Mouse (Mus musculus): ENCODE data around the gene Mrps27. TPM values are rescaled to one million over a fixed set of nuclear protein-coding genes. Genes with fewer than 3 reads are reported as not detected.

The Mrps27 gene
- polyA plus RNA-seq, 1 experiment from 2014 or later = 70.3 TPM

DNA sequence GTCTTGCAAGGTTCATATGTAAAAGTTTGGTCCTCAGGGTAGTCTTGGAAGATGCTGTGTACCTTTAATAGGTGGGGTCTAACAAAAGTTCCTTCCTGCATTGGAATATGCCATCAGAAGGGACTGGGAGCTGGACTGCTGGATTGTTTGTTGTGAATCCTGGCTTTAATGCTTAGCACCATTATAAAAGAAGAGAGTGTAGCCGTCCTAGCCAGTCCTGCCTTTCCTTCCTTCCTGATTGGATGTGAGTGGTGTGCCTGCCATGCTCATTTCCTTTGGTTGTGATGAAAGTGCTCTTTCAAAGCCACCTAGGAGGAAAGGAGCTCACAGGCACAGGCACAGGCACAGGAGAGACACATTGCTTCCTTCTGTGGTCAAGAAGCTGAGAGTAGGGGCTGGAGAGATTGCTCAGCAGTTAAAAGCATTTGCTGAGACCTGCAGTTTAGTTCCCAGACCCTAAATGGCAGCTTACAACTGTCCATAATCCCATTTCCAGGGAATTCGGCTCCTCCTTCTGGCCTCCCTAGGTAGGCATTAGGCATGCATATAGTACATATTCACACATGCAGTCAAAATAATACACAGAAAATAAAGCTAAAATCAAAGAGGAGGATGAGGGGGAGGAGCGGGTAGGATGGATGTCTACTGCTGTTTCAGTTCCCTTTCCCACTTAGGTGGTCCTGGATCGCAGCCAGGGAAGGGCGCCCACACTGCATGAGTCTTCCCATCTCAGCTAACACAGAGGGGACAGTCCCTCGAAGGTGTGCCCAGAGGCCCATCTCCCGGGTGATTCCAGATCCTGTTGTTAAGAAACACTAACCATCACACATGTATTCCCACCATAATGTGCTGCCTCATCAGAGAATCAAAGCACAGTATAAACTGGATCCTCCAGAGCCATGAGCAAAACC lies 43.6 kb downstream of the Mrps27 start:
- Histone ChIP-seq H3K27ac (ENCODE audit: low read depth, low read length) (no peak overlapping the region), H3K4me2 (replicated peaks; ENCODE audit: low read depth, low read length) (no peak overlapping the region), H3K4me3 (ENCODE audit: low read length) (no peak overlapping the region), H3K36me3 (ENCODE audit: control insufficient read depth, insufficient read depth, low read length) (no peaks in the 10 kb centered on the region; the same call in 1 of the 2 replicates), H3K27me3 (ENCODE audit: control insufficient read depth, insufficient read depth, low read length) (no peaks in the 10 kb centered on the region), H3K4me1 (ENCODE audit: control insufficient read depth, insufficient read depth, low read length) (no peaks in the 10 kb centered on the region), H3K9me3 (ENCODE audit: control insufficient read depth, low read length) (no peaks in the 10 kb centered on the region), H3K9ac (ENCODE audit: low read depth, low read length) (no peak overlapping the region)
- WGBS = 73% methylated on average over 7 of the region's 7 CpGs
- ATAC-seq (ENCODE audit: low FRiP score, low TSS enrichment) = no peak

DNA sequence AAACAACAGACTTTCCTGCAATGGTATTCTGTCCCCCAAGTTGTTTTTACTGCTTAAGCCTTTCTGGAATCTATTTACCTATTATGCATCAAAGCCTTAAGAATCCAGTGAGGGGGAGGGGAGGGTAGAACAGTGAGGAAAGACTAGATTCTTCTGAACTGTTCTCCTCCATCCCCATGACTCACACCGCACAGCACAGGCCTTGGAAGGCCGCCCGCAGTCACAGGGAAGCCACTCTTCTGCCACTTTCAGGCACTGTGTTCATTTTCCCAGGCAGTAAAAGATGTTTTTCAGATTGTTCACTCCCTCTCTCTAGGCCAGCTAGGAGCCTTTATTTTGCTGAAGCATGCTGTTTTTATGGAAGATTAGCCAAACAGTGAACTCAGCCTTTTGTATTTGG lies 46.8 kb downstream of the Mrps27 start:
- no peaks in the 10 kb centered on the region for H3K9me3 ChIP-seq (ENCODE audit: control insufficient read depth, low read length)
- no peak overlapping the region for H3K4me3 ChIP-seq (ENCODE audit: low read length)
- H3K27me3 ChIP-seq (ENCODE audit: control insufficient read depth, insufficient read depth, low read length) = no peaks in the 10 kb centered on the region
- H3K36me3 ChIP-seq (ENCODE audit: control insufficient read depth, insufficient read depth, low read length) = no peaks in the 10 kb centered on the region; the same call in 1 of the 2 replicates
- 86% methylated on average over 3 of the region's 3 CpGs for WGBS
- no peaks in the 10 kb centered on the region for H3K4me1 ChIP-seq (ENCODE audit: control insufficient read depth, insufficient read depth, low read length)
- no peak overlapping the region for H3K4me2 ChIP-seq (replicated peaks; ENCODE audit: low read depth, low read length)
- no peak overlapping the region for H3K27ac ChIP-seq (ENCODE audit: low read depth, low read length)
- H3K9ac ChIP-seq (ENCODE audit: low read depth, low read length) = no peak overlapping the region
- no peak for ATAC-seq (ENCODE audit: low FRiP score, low TSS enrichment)

DNA sequence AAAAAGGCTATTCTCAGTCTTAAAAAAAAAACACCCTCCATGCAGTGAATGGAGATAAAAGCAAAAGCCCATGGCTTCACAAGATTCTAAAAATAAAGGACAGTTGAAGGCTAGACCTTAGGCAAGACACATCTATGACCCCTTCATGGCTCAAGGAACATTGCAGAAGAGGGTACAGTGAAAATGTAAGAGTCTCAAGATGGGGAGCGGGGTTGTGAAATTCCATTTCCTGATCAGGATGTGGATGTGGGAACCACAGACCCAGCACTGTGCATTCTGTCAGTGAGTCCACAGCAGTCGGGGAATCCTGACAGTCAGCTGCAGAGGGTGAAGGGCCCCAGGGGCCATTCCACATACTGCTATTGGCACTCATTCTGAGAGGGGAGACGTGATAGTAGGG lies 48.5 kb downstream of the Mrps27 start:
- 84% methylated on average over 3 of the region's 3 CpGs for whole genome bisulfite sequencing
- no peak for ATAC-seq (ENCODE audit: low FRiP score, low TSS enrichment)
- Histone ChIP-seq H3K4me2 (replicated peaks; ENCODE audit: low read depth, low read length) (no peak overlapping the region), H3K36me3 (ENCODE audit: control insufficient read depth, insufficient read depth, low read length) (no peaks in the 10 kb centered on the region; the same call in 1 of the 2 replicates), H3K4me1 (ENCODE audit: control insufficient read depth, insufficient read depth, low read length) (no peaks in the 10 kb centered on the region), H3K4me3 (ENCODE audit: low read length) (no peak overlapping the region), H3K9ac (ENCODE audit: low read depth, low read length) (no peak overlapping the region), H3K9me3 (ENCODE audit: control insufficient read depth, low read length) (no peaks in the 10 kb centered on the region), H3K27me3 (ENCODE audit: control insufficient read depth, insufficient read depth, low read length) (no peaks in the 10 kb centered on the region), H3K27ac (ENCODE audit: low read depth, low read length) (no peak overlapping the region)

- 52% methylated on average over 3 of the region's 3 CpGs for WGBS
- 0 out of 2 replicates have a peak, but pooled peaks cover 9% of the 10 kb centered on the region for H3K4me1 ChIP-seq (ENCODE audit: control insufficient read depth, insufficient read depth, low read length)
These were observed 50.1 kb downstream of the Mrps27 start for GRCm38 (mm10) chr13:99394694-99395093.

GRCm38 (mm10) chr13:99395531-99395930 lies 50.9 kb downstream of the Mrps27 start:
- no peak for ATAC-seq (ENCODE audit: low FRiP score, low TSS enrichment)

More at GRCm38 (mm10) chr13:99394694-99395093, 50.1 kb downstream of the Mrps27 start:
- Histone ChIP-seq H3K4me3 (ENCODE audit: low read length) (no peak overlapping the region), H3K27ac (ENCODE audit: low read depth, low read length) (no peak overlapping the region), H3K4me2 (replicated peaks; ENCODE audit: low read depth, low read length) (no peak overlapping the region), H3K27me3 (ENCODE audit: control insufficient read depth, insufficient read depth, low read length) (no peaks in the 10 kb centered on the region), H3K9me3 (ENCODE audit: control insufficient read depth, low read length) (no peaks in the 10 kb centered on the region), H3K36me3 (ENCODE audit: control insufficient read depth, insufficient read depth, low read length) (no peaks in the 10 kb centered on the region; the same call in 1 of the 2 replicates), H3K9ac (ENCODE audit: low read depth, low read length) (no peak overlapping the region)
- ATAC-seq (ENCODE audit: low FRiP score, low TSS enrichment) = no peak

DNA sequence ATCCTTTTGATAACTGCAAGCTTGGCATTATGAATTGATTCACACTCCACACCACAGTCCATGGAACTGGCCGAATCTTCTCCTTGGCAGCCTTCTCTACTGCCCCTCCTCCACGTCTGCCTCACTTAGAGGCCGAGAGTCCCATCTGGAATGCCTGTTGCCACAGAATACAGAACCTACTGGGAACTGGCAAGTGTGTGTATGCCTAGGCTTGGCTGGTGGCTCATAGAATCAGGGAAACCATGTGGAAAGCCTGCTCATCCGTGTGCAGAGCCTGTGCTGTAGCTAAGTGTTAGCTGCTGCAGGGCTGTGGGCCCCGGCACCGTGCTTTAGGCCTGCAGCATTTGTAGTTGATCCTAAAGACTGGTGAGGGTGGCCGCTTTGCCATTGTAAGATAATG lies 52.6 kb downstream of the Mrps27 start:
- H3K4me3 ChIP-seq (ENCODE audit: low read length) = no peak overlapping the region
- H3K36me3 ChIP-seq (ENCODE audit: control insufficient read depth, insufficient read depth, low read length) = peaks cover 14% of the 10 kb centered on the region; the same call in 1 of the 2 replicates
- H3K9ac ChIP-seq (ENCODE audit: low read depth, low read length) = no peak overlapping the region
- 71% methylated on average over 7 of the region's 7 CpGs for WGBS
- 0 out of 2 replicates have a peak, but pooled peaks cover 9% of the 10 kb centered on the region for H3K4me1 ChIP-seq (ENCODE audit: control insufficient read depth, insufficient read depth, low read length)
- ATAC-seq (ENCODE audit: low FRiP score, low TSS enrichment) = no peak
- H3K27me3 ChIP-seq (ENCODE audit: control insufficient read depth, insufficient read depth, low read length) = no peaks in the 10 kb centered on the region
- H3K4me2 ChIP-seq (replicated peaks; ENCODE audit: low read depth, low read length) = no peak overlapping the region
- no peak overlapping the region for H3K27ac ChIP-seq (ENCODE audit: low read depth, low read length)
- H3K9me3 ChIP-seq (ENCODE audit: control insufficient read depth, low read length) = no peaks in the 10 kb centered on the region

More at GRCm38 (mm10) chr13:99395531-99395930, 50.9 kb downstream of the Mrps27 start:
- 0 out of 2 replicates have a peak, but pooled peaks cover 9% of the 10 kb centered on the region for H3K4me1 ChIP-seq (ENCODE audit: control insufficient read depth, insufficient read depth, low read length)
- H3K9me3 ChIP-seq (ENCODE audit: control insufficient read depth, low read length) = no peaks in the 10 kb centered on the region
- 62% methylated on average over 12 of the region's 12 CpGs for WGBS
- no peak overlapping the region for H3K4me2 ChIP-seq (replicated peaks; ENCODE audit: low read depth, low read length)
- H3K27me3 ChIP-seq (ENCODE audit: control insufficient read depth, insufficient read depth, low read length) = no peaks in the 10 kb centered on the region
- H3K4me3 ChIP-seq (ENCODE audit: low read length) = no peak overlapping the region
- H3K27ac ChIP-seq (ENCODE audit: low read depth, low read length) = no peak overlapping the region; the same call in 1 of the 2 replicates
- H3K36me3 ChIP-seq (ENCODE audit: control insufficient read depth, insufficient read depth, low read length) = peaks cover 5% of the 10 kb centered on the region; the same call in 1 of the 2 replicates
- H3K9ac ChIP-seq (ENCODE audit: low read depth, low read length) = peak overlapping the region; percentile 23; the same call in 1 of the 2 replicates

GRCm38 (mm10) chr13:99398149-99398701 lies 53.6 kb downstream of the Mrps27 start:
- Histone ChIP-seq H3K27me3 (ENCODE audit: control insufficient read depth, insufficient read depth, low read length) (no peaks in the 10 kb centered on the region), H3K4me1 (ENCODE audit: control insufficient read depth, insufficient read depth, low read length) (0 out of 2 replicates have a peak, but pooled peaks cover 9% of the 10 kb centered on the region), H3K9ac (ENCODE audit: low read depth, low read length) (no peak overlapping the region), H3K9me3 (ENCODE audit: control insufficient read depth, low read length) (no peaks in the 10 kb centered on the region), H3K36me3 (ENCODE audit: control insufficient read depth, insufficient read depth, low read length) (peaks cover 19% of the 10 kb centered on the region; the same call in 1 of the 2 replicates), H3K4me2 (replicated peaks; ENCODE audit: low read depth, low read length) (no peak overlapping the region), H3K27ac (ENCODE audit: low read depth, low read length) (no peak overlapping the region), H3K4me3 (ENCODE audit: low read length) (no peak overlapping the region)
- WGBS = 85% methylated on average over 12 of the region's 12 CpGs
- no peak for ATAC-seq (ENCODE audit: low FRiP score, low TSS enrichment)

DNA sequence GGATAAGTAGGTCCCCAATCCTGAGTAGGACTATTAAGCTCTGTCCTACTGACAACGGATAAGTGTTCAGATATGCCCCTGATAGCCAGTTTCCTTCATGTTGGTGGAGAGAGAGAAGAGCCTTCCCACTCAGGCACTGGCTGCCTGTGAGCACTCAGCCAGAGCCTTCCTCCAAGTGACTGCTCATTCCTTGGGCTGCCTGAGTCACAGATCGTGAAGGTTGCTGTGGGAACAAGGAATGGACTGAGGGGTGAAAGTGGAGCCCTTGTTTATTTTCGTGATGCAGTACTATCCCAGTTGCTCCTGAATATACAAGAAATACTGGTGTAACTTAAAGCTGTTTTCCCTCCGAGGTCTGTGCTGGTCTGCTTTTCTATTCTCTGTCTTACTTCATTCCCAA lies 54.8 kb downstream of the Mrps27 start:
- Histone ChIP-seq H3K4me2 (replicated peaks; ENCODE audit: low read depth, low read length) (no peak overlapping the region), H3K27me3 (ENCODE audit: control insufficient read depth, insufficient read depth, low read length) (no peaks in the 10 kb centered on the region), H3K9ac (ENCODE audit: low read depth, low read length) (no peak overlapping the region), H3K27ac (ENCODE audit: low read depth, low read length) (no peak overlapping the region), H3K4me1 (ENCODE audit: control insufficient read depth, insufficient read depth, low read length) (0 out of 2 replicates have a peak, but pooled peaks cover 9% of the 10 kb centered on the region), H3K9me3 (ENCODE audit: control insufficient read depth, low read length) (no peaks in the 10 kb centered on the region), H3K36me3 (ENCODE audit: control insufficient read depth, insufficient read depth, low read length) (peaks cover 20% of the 10 kb centered on the region; the same call in 1 of the 2 replicates), H3K4me3 (ENCODE audit: low read length) (no peak overlapping the region)
- 50% methylated on average over 4 of the region's 4 CpGs for WGBS
- ATAC-seq (ENCODE audit: low FRiP score, low TSS enrichment) = peak; percentile 55; the same call in 1 of the 2 replicates

All from kidney, embryonic 14.5 days (tissue).